Mouse (Mus musculus): ENCODE data around the gene Slc9a1. TPM values are rescaled to one million over a fixed set of nuclear protein-coding genes. Genes with fewer than 3 reads are reported as not detected.

The Slc9a1 gene
- polyA plus RNA-seq, 1 experiment from 2014 or later = 5.8 TPM

DNA sequence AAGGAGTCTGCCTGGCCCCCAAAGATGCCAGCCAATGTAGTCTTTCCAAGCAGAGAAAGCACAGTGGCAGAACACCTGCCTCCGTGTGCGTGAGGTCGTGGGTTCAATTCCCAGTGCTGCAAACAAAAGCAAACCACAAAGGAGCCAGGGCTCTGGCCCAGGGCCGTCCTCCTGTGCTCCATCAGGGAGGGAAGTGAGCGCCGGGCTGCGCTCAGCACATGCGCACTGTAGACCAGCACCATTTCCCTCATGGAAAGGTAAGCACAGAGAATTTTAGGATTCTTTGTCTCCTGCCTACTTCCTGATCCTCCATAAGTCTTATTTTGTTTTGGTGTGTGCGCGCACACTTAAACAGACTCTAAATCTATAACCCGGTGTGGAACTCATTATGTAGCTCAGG lies 78.5 kb downstream of the Slc9a1 start:
- H3K27me3 ChIP-seq (ENCODE audit: control insufficient read depth, insufficient read depth, low read length) = no peaks in the 10 kb centered on the region

DNA sequence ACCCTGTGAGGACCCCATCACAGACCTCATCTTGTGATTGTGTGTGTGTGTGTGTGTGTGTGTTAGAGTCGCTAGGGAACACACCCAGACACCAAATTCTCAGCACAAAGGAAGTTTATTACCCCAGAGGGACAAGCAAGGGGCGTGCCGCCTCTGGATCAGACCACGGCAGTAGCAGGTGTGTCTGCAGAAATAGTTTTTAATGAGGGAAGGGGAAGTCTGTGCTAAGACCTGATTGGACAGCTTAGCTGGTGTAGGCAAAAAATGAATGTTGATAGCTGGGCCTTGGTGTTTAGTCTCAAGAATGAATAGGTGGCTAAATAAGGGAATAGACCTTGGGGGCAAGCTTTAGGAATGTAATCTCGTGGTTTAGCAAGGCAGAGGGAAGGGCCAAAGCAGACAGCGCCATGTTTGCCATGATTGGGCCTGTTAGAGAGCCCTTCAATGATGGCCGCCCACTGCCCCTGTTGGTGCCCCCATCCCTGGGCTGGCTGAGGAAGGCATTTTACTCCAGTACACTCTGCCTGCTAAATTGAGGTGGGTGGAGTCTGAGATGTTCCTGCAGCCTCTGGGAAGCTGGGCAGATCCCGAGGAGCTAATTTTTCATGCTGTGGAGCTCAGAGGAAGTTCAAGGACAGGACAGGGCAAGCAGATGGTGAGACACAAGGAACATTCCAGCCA lies 79.3 kb downstream of the Slc9a1 start:
- Histone ChIP-seq H3K9me3 (ENCODE audit: control insufficient read depth, low read length) (no peaks in the 10 kb centered on the region), H3K9ac (ENCODE audit: low read depth, low read length) (no peak overlapping the region), H3K27me3 (ENCODE audit: control insufficient read depth, insufficient read depth, low read length) (no peaks in the 10 kb centered on the region), H3K27ac (ENCODE audit: low read depth, low read length) (no peak overlapping the region), H3K4me2 (replicated peaks; ENCODE audit: low read depth, low read length) (no peak overlapping the region), H3K4me1 (replicated peaks; ENCODE audit: control insufficient read depth, insufficient read depth, low read length) (peaks cover 5% of the 10 kb centered on the region; the same call in 1 of the 2 replicates), H3K4me3 (ENCODE audit: low read depth, low read length) (no peak overlapping the region), H3K36me3 (ENCODE audit: control insufficient read depth, insufficient read depth, low read length) (no peaks in the 10 kb centered on the region)
- ATAC-seq (ENCODE audit: low FRiP score) (no peak), DNase-seq (ENCODE audit: low spot score) (no peak)
- 77% methylated on average over 8 of the region's 8 CpGs for WGBS

More for the DNA sequence above, 78.5 kb downstream of the Slc9a1 start:
- Histone ChIP-seq H3K27ac (ENCODE audit: low read depth, low read length) (no peak overlapping the region), H3K4me2 (replicated peaks; ENCODE audit: low read depth, low read length) (no peak overlapping the region), H3K9ac (ENCODE audit: low read depth, low read length) (no peak overlapping the region), H3K4me1 (replicated peaks; ENCODE audit: control insufficient read depth, insufficient read depth, low read length) (peaks cover 5% of the 10 kb centered on the region; the same call in 1 of the 2 replicates), H3K4me3 (ENCODE audit: low read depth, low read length) (no peak overlapping the region), H3K9me3 (ENCODE audit: control insufficient read depth, low read length) (no peaks in the 10 kb centered on the region), H3K36me3 (ENCODE audit: control insufficient read depth, insufficient read depth, low read length) (no peaks in the 10 kb centered on the region)
- DNase-seq (ENCODE audit: low spot score) (no peak), ATAC-seq (ENCODE audit: low FRiP score) (no peak)
- WGBS = 79% methylated on average over 11 of the region's 11 CpGs

DNA sequence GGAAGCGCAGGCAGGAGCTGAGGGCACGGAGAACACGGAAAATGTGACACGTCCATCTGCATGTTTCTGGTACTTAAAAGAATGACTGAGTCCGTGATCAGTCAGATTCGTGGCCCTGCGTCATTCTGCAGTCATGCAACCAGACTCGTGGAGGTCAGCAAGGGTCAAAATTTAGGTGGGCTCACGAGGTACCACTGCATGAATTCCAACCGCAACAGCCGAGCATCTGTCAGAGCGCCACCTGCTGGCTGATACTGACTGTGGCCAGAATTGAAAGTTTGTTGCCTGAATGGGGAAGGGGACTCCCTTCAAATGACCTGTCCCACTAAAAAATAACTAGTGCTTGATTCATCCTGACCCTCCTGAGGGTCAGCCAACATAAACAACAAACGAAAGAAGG lies 80.2 kb downstream of the Slc9a1 start:
- Histone ChIP-seq H3K27ac (ENCODE audit: low read depth, low read length) (no peak overlapping the region), H3K4me2 (replicated peaks; ENCODE audit: low read depth, low read length) (no peak overlapping the region), H3K4me3 (ENCODE audit: low read depth, low read length) (no peak overlapping the region), H3K9me3 (ENCODE audit: control insufficient read depth, low read length) (no peaks in the 10 kb centered on the region), H3K4me1 (replicated peaks; ENCODE audit: control insufficient read depth, insufficient read depth, low read length) (peaks cover 5% of the 10 kb centered on the region; the same call in 1 of the 2 replicates), H3K27me3 (ENCODE audit: control insufficient read depth, insufficient read depth, low read length) (no peaks in the 10 kb centered on the region), H3K9ac (ENCODE audit: low read depth, low read length) (no peak overlapping the region), H3K36me3 (ENCODE audit: control insufficient read depth, insufficient read depth, low read length) (no peaks in the 10 kb centered on the region)
- no peak for ATAC-seq (ENCODE audit: low FRiP score)
- DNase-seq (ENCODE audit: low spot score) = peak; percentile 82
- WGBS = 20% methylated on average over 13 of the region's 13 CpGs

DNA sequence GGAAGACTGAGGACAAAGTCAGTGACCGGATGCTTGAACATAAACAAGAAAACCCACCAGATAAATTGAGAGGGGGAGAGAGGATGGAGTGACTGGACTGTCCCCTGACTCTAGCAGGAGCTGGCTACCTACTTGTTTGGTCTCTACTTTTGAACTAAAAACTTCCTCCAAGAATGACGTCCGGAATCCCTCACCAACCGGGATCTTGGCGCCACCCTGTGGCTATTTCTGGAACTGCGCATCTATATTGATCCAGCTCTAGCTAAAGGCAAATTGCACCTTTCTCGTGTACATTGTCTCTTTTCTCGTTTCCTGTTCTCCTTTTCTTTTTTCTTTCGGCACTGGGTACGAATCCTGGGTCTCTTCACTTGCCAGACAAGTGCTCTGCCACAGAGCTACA lies 82.0 kb downstream of the Slc9a1 start:
- Histone ChIP-seq H3K4me1 (replicated peaks; ENCODE audit: control insufficient read depth, insufficient read depth, low read length) (peaks cover 5% of the 10 kb centered on the region; the same call in 1 of the 2 replicates), H3K36me3 (ENCODE audit: control insufficient read depth, insufficient read depth, low read length) (no peaks in the 10 kb centered on the region), H3K9ac (ENCODE audit: low read depth, low read length) (no peak overlapping the region), H3K9me3 (ENCODE audit: control insufficient read depth, low read length) (no peaks in the 10 kb centered on the region), H3K27me3 (ENCODE audit: control insufficient read depth, insufficient read depth, low read length) (no peaks in the 10 kb centered on the region), H3K27ac (ENCODE audit: low read depth, low read length) (no peak overlapping the region), H3K4me2 (replicated peaks; ENCODE audit: low read depth, low read length) (no peak overlapping the region), H3K4me3 (ENCODE audit: low read depth, low read length) (no peak overlapping the region)
- ATAC-seq (ENCODE audit: low FRiP score) = no peak
- 12% methylated on average over 10 of the region's 10 CpGs for WGBS
- DNase-seq (ENCODE audit: low spot score) = peak; percentile 93

DNA sequence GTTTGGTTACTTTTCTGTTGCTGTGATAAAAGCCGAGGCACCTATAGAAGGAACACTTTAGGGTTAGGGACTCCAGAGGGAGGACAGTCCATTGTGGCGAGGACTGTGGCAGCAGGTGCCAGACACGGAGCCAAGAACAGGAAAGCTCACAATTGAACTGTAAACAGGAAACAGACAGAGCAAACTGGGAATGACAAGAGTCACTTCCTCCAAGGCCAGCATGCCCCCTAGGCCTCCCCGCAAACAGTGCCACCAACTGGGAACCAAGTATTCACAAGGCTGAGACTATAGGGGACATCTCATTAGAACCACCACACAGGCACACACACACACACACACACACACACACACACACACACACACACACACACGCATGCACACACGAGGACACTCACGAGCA lies 82.9 kb downstream of the Slc9a1 start:
- DNase-seq (ENCODE audit: low spot score) (no peak), ATAC-seq (ENCODE audit: low FRiP score) (no peak)
- H3K4me2 ChIP-seq (replicated peaks; ENCODE audit: low read depth, low read length) = no peak overlapping the region
- no peak overlapping the region for H3K27ac ChIP-seq (ENCODE audit: low read depth, low read length)
- no peak overlapping the region for H3K4me3 ChIP-seq (ENCODE audit: low read depth, low read length)
- H3K27me3 ChIP-seq (ENCODE audit: control insufficient read depth, insufficient read depth, low read length) = no peaks in the 10 kb centered on the region
- peaks cover 5% of the 10 kb centered on the region; the same call in 1 of the 2 replicates for H3K4me1 ChIP-seq (replicated peaks; ENCODE audit: control insufficient read depth, insufficient read depth, low read length)
- no peak overlapping the region for H3K9ac ChIP-seq (ENCODE audit: low read depth, low read length)
- no peaks in the 10 kb centered on the region for H3K36me3 ChIP-seq (ENCODE audit: control insufficient read depth, insufficient read depth, low read length)
- WGBS = 81% methylated on average over 7 of the region's 7 CpGs
- H3K9me3 ChIP-seq (ENCODE audit: control insufficient read depth, low read length) = no peaks in the 10 kb centered on the region

DNA sequence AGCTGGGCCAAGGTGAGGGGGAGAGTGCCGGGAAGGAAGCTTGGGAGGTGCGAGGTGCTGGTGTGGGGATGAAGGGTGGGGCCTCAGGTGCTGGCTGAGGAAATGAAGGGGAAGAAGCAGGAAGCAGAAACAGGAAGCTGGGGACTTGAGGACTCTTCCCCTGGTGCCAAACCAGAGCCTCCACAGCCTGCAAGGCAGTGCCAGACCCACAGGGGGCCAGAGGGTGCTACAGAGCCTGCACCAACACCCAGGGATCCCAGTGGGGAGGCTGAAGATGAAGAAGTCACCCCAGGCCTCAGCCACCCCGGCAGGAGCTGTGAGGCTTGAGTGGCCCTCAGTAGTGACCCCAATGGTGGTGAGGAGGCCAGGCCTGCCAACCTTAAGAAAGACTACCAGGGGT lies 88.5 kb downstream of the Slc9a1 start:
- Histone ChIP-seq H3K9me3 (ENCODE audit: control insufficient read depth, low read length) (no peaks in the 10 kb centered on the region), H3K36me3 (ENCODE audit: control insufficient read depth, insufficient read depth, low read length) (no peaks in the 10 kb centered on the region), H3K4me1 (replicated peaks; ENCODE audit: control insufficient read depth, insufficient read depth, low read length) (no peaks in the 10 kb centered on the region; the same call in 1 of the 2 replicates), H3K4me2 (replicated peaks; ENCODE audit: low read depth, low read length) (no peak overlapping the region), H3K27ac (ENCODE audit: low read depth, low read length) (no peak overlapping the region), H3K4me3 (ENCODE audit: low read depth, low read length) (no peak overlapping the region), H3K9ac (ENCODE audit: low read depth, low read length) (no peak overlapping the region), H3K27me3 (ENCODE audit: control insufficient read depth, insufficient read depth, low read length) (no peaks in the 10 kb centered on the region)
- ATAC-seq (ENCODE audit: low FRiP score) (no peak), DNase-seq (ENCODE audit: low spot score) (no peak)
- 72% methylated on average over 3 of the region's 3 CpGs for WGBS

DNA sequence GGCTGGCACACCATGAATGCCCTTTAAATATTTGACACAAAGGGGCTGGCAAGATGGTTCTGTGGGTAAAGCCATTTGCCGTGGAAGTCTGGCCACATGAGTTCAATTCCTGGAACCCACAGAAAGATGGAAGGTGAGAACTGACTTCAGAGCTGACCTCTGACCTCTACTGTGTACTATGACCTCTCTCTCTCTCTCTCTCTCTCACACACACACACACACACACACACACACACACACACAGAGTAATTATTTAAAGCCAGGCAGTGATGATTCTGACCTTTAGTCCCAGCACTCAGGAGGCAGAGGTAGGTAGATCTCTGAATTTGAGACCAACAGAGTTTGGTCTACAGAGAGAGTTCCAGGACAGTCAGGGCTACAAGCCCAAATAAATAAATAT lies 90.5 kb downstream of the Slc9a1 start:
- Histone ChIP-seq H3K27me3 (ENCODE audit: control insufficient read depth, insufficient read depth, low read length) (no peaks in the 10 kb centered on the region), H3K4me3 (ENCODE audit: low read depth, low read length) (no peak overlapping the region), H3K36me3 (ENCODE audit: control insufficient read depth, insufficient read depth, low read length) (no peaks in the 10 kb centered on the region), H3K9ac (ENCODE audit: low read depth, low read length) (no peak overlapping the region), H3K4me2 (replicated peaks; ENCODE audit: low read depth, low read length) (no peak overlapping the region), H3K27ac (ENCODE audit: low read depth, low read length) (no peak overlapping the region), H3K4me1 (replicated peaks; ENCODE audit: control insufficient read depth, insufficient read depth, low read length) (no peaks in the 10 kb centered on the region; the same call in 1 of the 2 replicates), H3K9me3 (ENCODE audit: control insufficient read depth, low read length) (no peaks in the 10 kb centered on the region)
- WGBS = 86% methylated on average over 1 of the region's 1 CpGs
- no peak for ATAC-seq (ENCODE audit: low FRiP score)
- no peak for DNase-seq (ENCODE audit: low spot score)

DNA sequence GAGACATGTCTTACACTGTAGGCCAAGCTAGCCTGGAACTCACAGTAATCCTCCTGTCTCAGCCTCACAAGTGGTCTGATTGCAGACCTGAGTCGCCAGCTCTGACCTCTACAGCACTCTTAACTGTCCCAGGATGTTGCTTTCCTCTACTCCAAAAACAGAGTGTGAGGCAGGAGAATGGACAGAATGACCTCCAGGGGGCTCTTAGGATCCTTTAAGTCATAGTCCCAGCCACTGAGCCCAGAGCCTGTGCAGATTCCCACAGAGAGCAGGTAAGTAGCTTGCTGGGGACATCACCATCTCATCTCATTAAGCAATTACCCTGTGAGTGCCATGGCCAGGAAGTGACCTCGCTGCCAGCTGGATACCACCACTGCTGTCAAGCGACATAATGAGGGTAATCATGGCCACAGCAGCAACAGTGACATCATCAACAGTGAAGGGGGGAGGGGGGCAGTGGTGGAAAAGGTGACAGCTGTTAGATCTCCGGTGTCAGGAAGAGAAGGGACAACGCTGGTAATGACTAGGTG lies 91.4 kb downstream of the Slc9a1 start:
- H3K27ac ChIP-seq (ENCODE audit: low read depth, low read length) = no peak overlapping the region
- no peak overlapping the region for H3K9ac ChIP-seq (ENCODE audit: low read depth, low read length)
- DNase-seq (ENCODE audit: low spot score) (no peak), ATAC-seq (ENCODE audit: low FRiP score) (no peak)
- WGBS = 49% methylated on average over 5 of the region's 5 CpGs
- H3K4me1 ChIP-seq (replicated peaks; ENCODE audit: control insufficient read depth, insufficient read depth, low read length) = no peaks in the 10 kb centered on the region; the same call in 1 of the 2 replicates
- no peak overlapping the region for H3K4me3 ChIP-seq (ENCODE audit: low read depth, low read length)
- H3K9me3 ChIP-seq (ENCODE audit: control insufficient read depth, low read length) = no peaks in the 10 kb centered on the region
- no peaks in the 10 kb centered on the region for H3K27me3 ChIP-seq (ENCODE audit: control insufficient read depth, insufficient read depth, low read length)
- H3K4me2 ChIP-seq (replicated peaks; ENCODE audit: low read depth, low read length) = no peak overlapping the region
- H3K36me3 ChIP-seq (ENCODE audit: control insufficient read depth, insufficient read depth, low read length) = no peaks in the 10 kb centered on the region

DNA sequence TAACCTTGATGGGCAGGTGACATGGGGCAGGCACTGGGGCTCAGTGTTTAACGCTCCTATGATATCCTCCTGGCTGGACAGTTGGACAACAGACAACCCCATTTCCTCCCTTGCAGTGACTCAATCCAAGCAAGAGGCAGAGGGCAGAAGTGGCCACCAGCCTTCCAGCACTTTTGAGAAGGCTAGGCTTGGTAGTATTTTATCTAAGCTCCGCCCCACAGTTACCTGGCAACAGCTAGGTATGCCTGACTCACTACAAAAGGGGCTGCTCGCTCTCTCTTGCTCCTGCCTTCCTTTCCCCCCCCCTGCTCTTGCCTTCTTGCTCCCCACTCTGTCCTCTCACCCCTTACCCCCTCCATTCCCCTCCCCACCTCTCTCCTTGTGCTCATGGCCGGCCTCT lies 91.9 kb downstream of the Slc9a1 start:
- no peaks in the 10 kb centered on the region for H3K9me3 ChIP-seq (ENCODE audit: control insufficient read depth, low read length)
- 77% methylated on average over 4 of the region's 4 CpGs for WGBS
- no peak overlapping the region for H3K4me2 ChIP-seq (replicated peaks; ENCODE audit: low read depth, low read length)
- H3K27ac ChIP-seq (ENCODE audit: low read depth, low read length) = no peak overlapping the region
- ATAC-seq (ENCODE audit: low FRiP score) = no peak
- DNase-seq (ENCODE audit: low spot score) = no peak
- H3K27me3 ChIP-seq (ENCODE audit: control insufficient read depth, insufficient read depth, low read length) = no peaks in the 10 kb centered on the region
- no peaks in the 10 kb centered on the region; the same call in 1 of the 2 replicates for H3K4me1 ChIP-seq (replicated peaks; ENCODE audit: control insufficient read depth, insufficient read depth, low read length)
- H3K36me3 ChIP-seq (ENCODE audit: control insufficient read depth, insufficient read depth, low read length) = no peaks in the 10 kb centered on the region
- H3K9ac ChIP-seq (ENCODE audit: low read depth, low read length) = no peak overlapping the region
- no peak overlapping the region for H3K4me3 ChIP-seq (ENCODE audit: low read depth, low read length)

Measured in hindbrain, embryonic 11.5 days (tissue).